Mouse (Mus musculus): ENCODE results near the gene Adamts2. TPM values are rescaled to one million over a fixed set of nuclear protein-coding genes. Genes with fewer than 3 reads are reported as not detected.
A peak's percentile ranks its signal among the peaks of the same experiment; 100 is the strongest.

Adamts2 gene
- total and polyA plus RNA-seq, 3 experiments: 8.0 to 14.4 (median 10.6) TPM

GRCm38 (mm10) chr11:50707259-50707658 lies 105.4 kb downstream of the Adamts2 start:
- H3K4me1 ChIP-seq (ENCODE audit: control insufficient read depth, insufficient read depth, low read length): peaks cover 2% of the 10 kb centered on the region
- TF ChIP-seq CTCF (IDR thresholded peaks at IDR 0.05): no peak
- TF ChIP-seq EP300 (IDR thresholded peaks at IDR 0.05; ENCODE audit: insufficient read depth, low read depth, low read length): peak; percentile 46; the same call in 1 of the 2 replicates
- H3K9ac ChIP-seq (ENCODE audit: low read depth, low read length): no peak overlapping the region
- 68% methylated on average over 1 of the region's 1 CpGs for WGBS
- no peaks in the 10 kb centered on the region for H3K36me3 ChIP-seq (ENCODE audit: control insufficient read depth, insufficient read depth, low read length)
- no peaks in the 10 kb centered on the region for H3K27me3 ChIP-seq (ENCODE audit: control insufficient read depth, insufficient read depth, low read length)
- no peak overlapping the region for H3K27ac ChIP-seq
- H3K79me2 ChIP-seq (replicated peaks; ENCODE audit: control insufficient read depth, insufficient read depth, low read length): no peaks in the 10 kb centered on the region
- intact Hi-C loops (cut with DNase I): loop anchor here (5.0 kb wide), 1 partner anchor 65 kb away; no protein-coding TSS in a partner anchor
- H3K4me3 ChIP-seq: no peak overlapping the region
- peak; percentile 52 to 74 for DNase-seq

DNA sequence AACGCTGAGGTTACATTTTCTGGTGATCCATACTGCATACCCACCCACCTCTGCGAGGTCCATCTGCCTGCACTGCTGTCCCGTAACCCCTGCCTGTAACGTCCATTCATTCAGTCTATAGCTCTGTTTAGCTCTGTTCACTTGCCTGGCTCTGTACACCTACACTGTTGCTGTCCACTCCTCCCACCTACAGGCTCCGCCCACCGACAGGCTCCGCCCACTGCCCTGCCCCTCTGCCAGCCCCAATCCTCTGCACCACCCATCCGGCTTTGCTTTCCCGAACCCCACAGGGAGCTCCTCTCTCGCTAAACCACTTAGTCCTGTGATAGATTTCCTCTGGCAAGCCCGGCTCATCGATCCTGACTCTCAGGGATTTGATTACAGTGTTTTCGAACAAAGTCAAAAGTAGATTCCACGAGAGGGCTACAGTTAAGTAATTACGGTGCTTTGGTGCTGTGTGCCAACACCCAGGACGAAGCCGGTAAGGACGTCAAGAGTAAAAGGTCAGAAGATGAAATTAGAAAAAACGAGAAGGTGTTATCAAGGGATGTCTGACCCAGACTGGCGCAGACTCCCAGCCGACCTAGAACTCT lies 111.8 kb downstream of the Adamts2 start:
- Histone ChIP-seq H3K4me3 (no peak overlapping the region), H3K79me2 (replicated peaks; ENCODE audit: control insufficient read depth, insufficient read depth, low read length) (no peaks in the 10 kb centered on the region), H3K27me3 (ENCODE audit: control insufficient read depth, insufficient read depth, low read length) (no peaks in the 10 kb centered on the region), H3K9ac (ENCODE audit: low read depth, low read length) (no peak overlapping the region), H3K36me3 (ENCODE audit: control insufficient read depth, insufficient read depth, low read length) (no peaks in the 10 kb centered on the region), H3K27ac (no peak overlapping the region), H3K4me1 (ENCODE audit: control insufficient read depth, insufficient read depth, low read length) (peaks cover 3% of the 10 kb centered on the region)
- 47% methylated on average over 21 of the region's 21 CpGs for WGBS
- DNase-seq: no peak
- intact Hi-C loops (cut with DNase I): no loop called here
- TF ChIP-seq POLR2A (IDR thresholded peaks at IDR 0.05; ENCODE audit: insufficient read depth, low read depth, low read length): no peak
- no peak for TF ChIP-seq EP300 (IDR thresholded peaks at IDR 0.05; ENCODE audit: insufficient read depth, low read depth, low read length)
- no peak for TF ChIP-seq CTCF (IDR thresholded peaks at IDR 0.05)

DNA sequence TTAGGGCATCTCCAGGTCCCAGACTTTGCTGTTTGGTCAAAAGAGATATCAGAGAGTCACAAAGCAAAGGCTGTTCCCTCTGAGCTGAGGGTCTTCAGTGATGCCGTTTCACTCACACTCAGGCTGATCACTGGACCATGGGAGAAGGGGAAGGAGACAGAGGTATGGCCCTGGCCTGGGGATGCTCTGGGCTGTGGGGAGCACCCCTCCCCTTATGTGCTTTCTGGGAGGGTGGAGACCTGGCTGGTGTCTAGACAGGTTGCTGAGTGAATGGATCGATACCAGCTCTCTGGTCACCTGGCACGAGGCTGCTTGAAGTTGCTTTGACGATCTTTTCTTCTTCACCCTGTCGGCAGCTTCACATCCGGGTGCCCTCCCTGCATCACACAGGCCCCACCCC lies 113.2 kb downstream of the Adamts2 start:
- H3K36me3 ChIP-seq (ENCODE audit: control insufficient read depth, insufficient read depth, low read length): no peaks in the 10 kb centered on the region
- TF ChIP-seq EP300 (IDR thresholded peaks at IDR 0.05; ENCODE audit: insufficient read depth, low read depth, low read length) (no peak), POLR2A (IDR thresholded peaks at IDR 0.05; ENCODE audit: insufficient read depth, low read depth, low read length) (no peak), CTCF (IDR thresholded peaks at IDR 0.05) (no peak)

DNA sequence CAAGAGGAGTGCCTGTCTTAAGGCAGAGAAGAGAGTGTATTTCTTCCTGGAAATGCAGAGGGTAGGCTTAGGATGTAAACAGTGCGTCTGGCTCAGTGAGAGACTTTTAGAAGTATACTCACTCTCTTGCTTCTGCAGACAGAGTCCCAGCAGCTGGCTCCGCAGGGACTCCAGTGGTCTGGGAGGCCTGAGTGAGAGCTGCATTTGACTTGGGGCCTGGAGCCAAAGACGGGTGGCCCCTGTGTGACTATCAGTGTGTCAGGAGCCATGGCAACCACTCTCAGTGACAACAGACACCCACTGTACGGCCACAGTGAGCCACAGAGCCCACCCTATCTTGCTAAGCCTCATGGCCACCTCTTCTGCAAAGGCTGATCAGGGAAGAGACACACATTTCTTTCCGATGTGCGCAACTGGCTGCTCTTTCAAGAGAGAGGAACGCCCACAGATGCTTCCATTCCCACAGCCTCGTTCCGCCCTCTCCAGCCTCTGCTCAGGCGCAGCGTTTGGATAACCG lies 115.6 kb downstream of the Adamts2 start:
- H3K4me1 ChIP-seq (ENCODE audit: control insufficient read depth, insufficient read depth, low read length): peaks cover 1% of the 10 kb centered on the region; the same call in 1 of the 2 replicates
- H3K27me3 ChIP-seq (ENCODE audit: control insufficient read depth, insufficient read depth, low read length): no peaks in the 10 kb centered on the region
- TF ChIP-seq EP300 (IDR thresholded peaks at IDR 0.05; ENCODE audit: insufficient read depth, low read depth, low read length): no peak
- intact Hi-C loops (cut with DNase I): no loop called here
- 63% methylated on average over 12 of the region's 12 CpGs for WGBS
- no peak overlapping the region for H3K4me3 ChIP-seq
- H3K9ac ChIP-seq (ENCODE audit: low read depth, low read length): no peak overlapping the region
- H3K27ac ChIP-seq: peak overlapping the region; percentile 29
- no peaks in the 10 kb centered on the region for H3K79me2 ChIP-seq (replicated peaks; ENCODE audit: control insufficient read depth, insufficient read depth, low read length)
- peak; percentile 49 to 56 for DNase-seq
- H3K36me3 ChIP-seq (ENCODE audit: control insufficient read depth, insufficient read depth, low read length): no peaks in the 10 kb centered on the region

More for the DNA sequence above, 113.2 kb downstream of the Adamts2 start:
- H3K27me3 ChIP-seq (ENCODE audit: control insufficient read depth, insufficient read depth, low read length): no peaks in the 10 kb centered on the region
- no peak for DNase-seq
- no peak overlapping the region for H3K27ac ChIP-seq
- intact Hi-C loops (cut with DNase I): no loop called here
- H3K9ac ChIP-seq (ENCODE audit: low read depth, low read length): no peak overlapping the region
- 56% methylated on average over 6 of the region's 6 CpGs for WGBS
- H3K79me2 ChIP-seq (replicated peaks; ENCODE audit: control insufficient read depth, insufficient read depth, low read length): no peaks in the 10 kb centered on the region
- no peak overlapping the region for H3K4me3 ChIP-seq
- peaks cover 1% of the 10 kb centered on the region; the same call in 1 of the 2 replicates for H3K4me1 ChIP-seq (ENCODE audit: control insufficient read depth, insufficient read depth, low read length)

- Histone ChIP-seq H3K27ac (no peak overlapping the region), H3K36me3 (ENCODE audit: control insufficient read depth, insufficient read depth, low read length) (no peaks in the 10 kb centered on the region), H3K9ac (ENCODE audit: low read depth, low read length) (no peak overlapping the region), H3K4me3 (no peak overlapping the region), H3K27me3 (ENCODE audit: control insufficient read depth, insufficient read depth, low read length) (no peaks in the 10 kb centered on the region), H3K79me2 (replicated peaks; ENCODE audit: control insufficient read depth, insufficient read depth, low read length) (no peaks in the 10 kb centered on the region), H3K4me1 (ENCODE audit: control insufficient read depth, insufficient read depth, low read length) (peaks cover 1% of the 10 kb centered on the region; the same call in 1 of the 2 replicates)
- 70% methylated on average over 6 of the region's 6 CpGs for whole genome bisulfite sequencing
- intact Hi-C loops (cut with DNase I): no loop called here
- no peak for DNase-seq
- TF ChIP-seq POLR2A (IDR thresholded peaks at IDR 0.05; ENCODE audit: insufficient read depth, low read depth, low read length): no peak
- no peak for TF ChIP-seq EP300 (IDR thresholded peaks at IDR 0.05; ENCODE audit: insufficient read depth, low read depth, low read length)
- no peak for TF ChIP-seq CTCF (IDR thresholded peaks at IDR 0.05)
These were observed 117.0 kb downstream of the Adamts2 start for GRCm38 (mm10) chr11:50718862-50719261.

DNA sequence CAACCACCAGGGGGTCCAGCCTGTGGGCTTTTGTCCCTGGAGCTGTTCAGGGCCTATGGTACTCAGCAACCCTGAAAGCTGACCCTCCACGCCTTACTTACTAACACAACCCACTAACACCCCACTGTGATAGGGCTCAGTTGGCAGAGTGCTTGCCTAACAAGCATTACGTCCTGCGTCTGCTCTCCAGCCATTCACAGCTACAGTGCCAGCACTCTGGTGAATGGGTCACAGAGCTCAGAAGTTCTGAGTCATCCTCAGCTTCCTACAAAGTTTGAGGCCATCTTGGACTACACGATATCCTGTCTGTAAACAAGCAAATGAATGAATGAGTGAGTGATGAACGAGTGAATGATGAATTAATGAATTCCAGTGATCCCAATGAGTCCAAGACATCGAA lies 118.5 kb downstream of the Adamts2 start:
- TF ChIP-seq EP300 (IDR thresholded peaks at IDR 0.05; ENCODE audit: insufficient read depth, low read depth, low read length) (no peak), POLR2A (IDR thresholded peaks at IDR 0.05; ENCODE audit: insufficient read depth, low read depth, low read length) (no peak), CTCF (IDR thresholded peaks at IDR 0.05) (no peak)
- Histone ChIP-seq H3K27me3 (ENCODE audit: control insufficient read depth, insufficient read depth, low read length) (no peaks in the 10 kb centered on the region), H3K9ac (ENCODE audit: low read depth, low read length) (no peak overlapping the region), H3K27ac (no peak overlapping the region), H3K4me1 (ENCODE audit: control insufficient read depth, insufficient read depth, low read length) (peaks cover 1% of the 10 kb centered on the region; the same call in 1 of the 2 replicates), H3K36me3 (ENCODE audit: control insufficient read depth, insufficient read depth, low read length) (no peaks in the 10 kb centered on the region), H3K4me3 (no peak overlapping the region), H3K79me2 (replicated peaks; ENCODE audit: control insufficient read depth, insufficient read depth, low read length) (no peaks in the 10 kb centered on the region)
- 70% methylated on average over 6 of the region's 6 CpGs for WGBS
- no peak for DNase-seq
- intact Hi-C loops (cut with DNase I): no loop called here
